Mouse (Mus musculus) mouse embryonic stem cell (cell line): ENCODE data around the gene Mcm3ap.

Source experiments
- in situ Hi-C, 2 experiments: fragments of 300-500 bp; cut with MboI; formaldehyde crosslinking; loops; 1 replicate in 1 of 2; 3 replicates in 1 of 2; pipeline ENCODE4 v1.14.3; 2019 to 2020; ENCODE audit warnings: low sequenced_read_pairs in 2 of 2, low pct_unique_long_range_greater_than_20kb in 1 of 2, mixed read lengths in 1 of 2; ENCODE audit not compliant: unreplicated experiment in 1 of 2

Mcm3ap gene

DNA sequence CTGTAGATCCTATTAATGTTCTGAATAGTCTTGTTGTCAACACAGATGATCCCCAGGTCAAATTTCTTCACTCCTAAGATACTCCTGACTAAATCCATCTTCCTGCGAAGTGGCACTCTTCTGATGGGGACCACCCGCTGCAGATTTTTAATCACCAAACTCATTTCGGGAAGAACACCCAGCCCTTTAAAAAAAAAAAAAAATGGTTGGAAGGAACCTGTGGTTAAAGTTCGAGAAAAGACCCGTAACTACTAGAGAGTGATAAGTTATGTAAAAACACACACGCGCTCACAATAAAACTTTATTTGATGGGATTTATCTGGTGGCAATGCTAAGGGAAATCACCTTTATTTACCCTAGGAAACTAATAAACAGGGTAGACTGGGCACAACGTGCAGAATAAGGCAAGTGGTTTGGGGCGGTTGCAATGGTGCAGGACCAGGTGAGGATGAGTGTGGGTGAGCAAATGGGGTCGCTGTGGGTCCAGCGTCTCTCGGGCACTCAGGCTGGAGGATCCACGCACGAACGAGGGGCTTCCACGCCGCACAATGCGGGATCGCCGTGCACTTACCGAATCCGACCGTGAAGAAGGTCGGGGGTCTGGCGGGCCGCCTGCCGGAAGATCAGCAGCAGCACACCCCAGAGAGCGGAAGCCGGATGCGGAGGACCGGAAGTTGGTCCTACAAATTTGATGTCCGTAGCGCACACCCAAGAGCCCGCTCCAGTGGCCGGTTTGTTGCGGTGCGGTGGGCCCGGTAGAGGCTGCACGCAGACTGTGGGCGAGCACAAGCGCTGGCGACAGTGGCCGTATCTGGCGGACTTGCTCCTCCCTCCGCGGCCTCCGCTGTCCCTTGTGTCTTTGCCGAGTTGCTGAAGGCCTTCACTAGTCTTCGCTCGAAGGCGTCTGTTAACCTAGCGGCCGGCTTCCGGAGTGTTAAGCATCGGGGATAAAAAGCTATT, at the start of gene Mcm3ap, which contains the start of gene Ybey:
Gene Mcm3ap, plus strand, starts transcription at position 725 of the 960 bp plus-strand sequence.
Gene Ybey, minus strand, starts transcription at position 912 of the 960 bp plus-strand sequence.
- in situ Hi-C loops, result no loop called here

GRCm38 (mm10) chr10:76425674-76426073, 43.1 kb upstream of the Mcm3ap start:
- in situ Hi-C loops, result no loop called here

DNA sequence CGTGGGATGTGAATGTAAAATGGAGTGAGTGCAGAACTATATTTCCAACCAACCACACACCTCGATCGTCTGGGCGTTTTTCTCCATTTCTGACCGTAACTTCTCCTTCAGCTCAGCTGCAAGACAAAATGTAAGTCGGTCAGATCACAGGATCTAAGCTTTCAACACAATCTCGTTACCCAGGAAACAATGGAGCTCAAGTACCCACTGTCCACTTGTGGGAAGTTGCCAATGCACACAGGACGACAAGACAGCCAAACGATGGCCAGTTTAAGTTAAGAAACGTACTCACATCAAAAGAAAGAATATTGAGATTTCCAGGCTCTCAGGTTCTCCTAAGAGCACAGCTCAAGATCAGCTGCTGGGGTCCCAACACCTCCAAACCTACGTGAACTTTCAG, 34.8 kb upstream of the Mcm3ap start:
- in situ Hi-C loops, result no loop called here

- in situ Hi-C loops, result no loop called here
Observed at GRCm38 (mm10) chr10:76439107-76439890, 29.4 kb upstream of the Mcm3ap start.

DNA sequence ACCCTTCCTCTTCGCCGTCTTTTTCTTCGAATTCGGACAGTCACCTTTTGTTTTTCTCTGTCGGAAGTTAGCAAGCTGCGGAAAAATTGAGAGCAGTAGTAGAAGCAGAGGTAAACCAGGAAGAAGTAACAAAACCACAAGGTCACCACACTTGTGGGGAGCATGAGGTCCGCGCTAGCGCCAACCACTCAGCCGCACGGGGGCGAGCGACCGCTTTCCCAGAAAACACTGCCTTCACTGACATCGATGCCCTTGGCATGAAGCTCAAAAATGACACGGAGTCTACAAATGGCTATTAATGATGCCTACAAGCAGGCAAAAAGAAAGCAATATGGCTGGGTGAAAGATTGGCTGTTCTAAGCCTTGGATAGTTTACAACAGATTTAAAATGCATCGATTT, 28.4 kb upstream of the Mcm3ap start, which contains the start of gene AC141477.1:
Gene AC141477.1, minus strand, starts transcription at position 164 of the 400 bp plus-strand sequence.
- in situ Hi-C loops, result no loop called here

- in situ Hi-C loops, result no loop called here
Observed at GRCm38 (mm10) chr10:76442178-76443088, 26.3 kb upstream of the Mcm3ap start, which contains the start of gene Pcnt. Pcnt (minus strand) TSS chr10:76442786.

GRCm38 (mm10) chr10:76445996-76446681, 22.6 kb upstream of the Mcm3ap start:
- in situ Hi-C loops, result no loop called here

- in situ Hi-C loops, result no loop called here
Observed at GRCm38 (mm10) chr10:76447406-76448229, 21.1 kb upstream of the Mcm3ap start.

- in situ Hi-C loops, result no loop called here
Observed at GRCm38 (mm10) chr10:76448851-76449250, 19.9 kb upstream of the Mcm3ap start, which contains the start of gene 2610028H24Rik. 2610028H24Rik (plus strand) TSS chr10:76449081.

GRCm38 (mm10) chr10:76455289-76455688, 13.4 kb upstream of the Mcm3ap start:
- in situ Hi-C loops, result no loop called here

DNA sequence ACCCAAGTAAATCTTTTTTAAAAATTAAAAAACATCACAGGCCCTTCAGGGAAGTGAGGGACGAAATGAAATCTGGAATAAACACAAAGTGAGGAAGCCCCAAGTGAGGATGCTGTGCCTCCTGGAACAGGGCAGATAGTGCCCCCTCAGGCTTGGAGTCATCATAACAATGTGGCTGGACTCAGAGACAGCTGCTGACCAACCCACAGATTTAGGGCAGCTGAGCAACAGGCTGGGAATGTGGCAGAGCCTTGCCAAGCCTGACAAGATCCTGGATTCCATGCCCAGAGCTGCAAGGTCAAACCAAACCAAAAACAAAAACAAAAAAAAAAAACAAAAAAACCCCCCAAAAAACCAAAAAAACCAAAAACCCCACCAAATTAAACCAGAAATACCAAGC, 7.5 kb upstream of the Mcm3ap start:
- in situ Hi-C loops, result no loop called here

DNA sequence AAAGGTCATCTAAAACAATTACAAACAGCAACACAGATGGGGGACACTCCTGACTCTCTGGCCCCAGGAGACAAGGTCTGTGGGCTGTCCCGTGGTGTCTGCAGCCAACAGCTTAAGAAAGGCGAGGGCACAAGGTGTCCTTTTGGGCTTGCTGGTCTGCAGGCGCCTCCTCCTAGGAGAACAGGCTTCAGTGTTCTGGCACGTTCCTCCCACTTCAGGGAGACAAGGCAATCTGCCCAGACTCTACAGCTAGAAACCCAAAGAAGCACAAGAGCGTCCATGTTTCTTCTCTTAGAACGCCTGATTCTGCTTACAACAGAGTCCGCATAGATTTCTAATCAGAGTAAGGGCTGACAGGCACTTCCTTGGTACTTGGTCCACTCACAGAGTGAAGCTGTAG, 6.4 kb upstream of the Mcm3ap start:
- in situ Hi-C loops, result no loop called here

DNA sequence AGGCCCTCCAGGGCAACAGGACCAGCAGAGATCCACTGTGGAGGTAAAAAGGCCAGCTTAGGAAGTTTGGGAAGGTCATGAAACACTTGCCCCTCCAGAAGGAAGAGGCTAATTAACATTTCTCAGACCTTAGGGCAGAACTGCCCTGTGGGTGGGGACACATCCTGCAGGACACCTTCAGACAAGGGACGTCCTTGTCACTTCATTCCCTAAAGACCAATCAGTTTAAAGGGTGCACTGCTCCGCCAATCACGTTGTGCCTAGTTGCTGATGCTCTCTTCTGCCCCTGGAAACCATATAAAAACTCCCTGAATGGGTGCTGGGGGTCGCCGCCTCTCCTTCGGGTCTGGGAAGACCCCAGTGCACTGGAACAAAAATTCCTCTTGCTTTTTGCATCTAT, 6.0 kb upstream of the Mcm3ap start:
- in situ Hi-C loops, result no loop called here

DNA sequence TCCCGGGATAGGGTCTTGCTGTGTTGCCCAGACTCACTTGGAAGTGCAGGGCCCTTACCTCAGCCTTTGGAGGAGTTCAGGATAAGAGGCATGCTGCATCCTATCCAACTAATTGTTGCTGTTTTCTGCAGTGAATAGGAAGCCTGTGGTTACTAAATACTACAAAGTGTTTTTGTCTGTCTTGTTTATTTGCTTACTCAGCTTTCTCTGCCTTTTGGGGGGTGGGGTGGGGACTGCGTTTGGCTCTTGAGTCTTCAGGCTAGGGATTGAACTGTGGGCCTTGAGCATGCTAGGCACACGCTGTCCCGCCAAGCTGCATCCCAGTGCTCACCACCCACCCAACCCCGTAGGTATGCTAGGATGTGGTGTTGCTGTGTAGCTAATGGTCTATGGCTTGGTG, 5.0 kb downstream of the Mcm3ap start:
- in situ Hi-C loops, result no loop called here

DNA sequence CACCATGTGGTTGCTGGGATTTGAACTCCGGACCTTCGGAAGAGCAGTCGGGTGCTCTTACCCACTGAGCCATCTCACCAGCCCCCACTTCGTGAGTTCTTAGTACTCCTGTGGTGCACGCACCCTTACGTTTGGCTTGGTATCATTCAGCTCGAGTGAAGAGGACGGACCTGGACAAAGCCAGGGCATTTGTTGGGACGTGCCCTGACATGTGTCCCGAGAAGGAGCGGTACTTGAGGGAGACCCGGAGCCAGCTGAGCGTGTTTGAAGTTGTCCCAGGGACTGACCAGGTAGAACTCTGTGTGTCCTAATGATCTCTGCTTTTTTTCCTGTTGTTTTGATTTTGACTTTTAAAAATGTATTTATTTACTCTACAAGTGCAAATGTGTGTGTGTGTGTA, 12.1 kb downstream of the Mcm3ap start:
- in situ Hi-C loops, result no loop called here

DNA sequence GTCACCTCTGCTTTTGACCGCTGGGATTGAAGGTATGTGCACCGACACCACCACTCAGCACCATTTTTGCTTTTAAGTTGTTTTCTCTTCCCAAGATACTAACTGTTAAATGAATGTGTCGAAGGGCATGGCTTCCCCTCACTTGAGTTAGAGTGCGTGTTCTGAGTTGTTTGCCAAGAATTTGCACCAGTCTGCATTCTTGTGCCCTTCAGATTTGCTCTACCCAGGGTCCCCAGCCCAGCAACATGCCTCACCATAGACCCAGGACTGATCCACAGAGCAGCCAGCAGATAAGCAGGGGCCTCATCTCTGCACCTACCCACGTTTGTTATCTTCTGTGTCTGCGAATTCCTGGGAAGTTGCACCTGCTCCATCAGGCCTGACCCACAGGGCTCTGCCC, 12.8 kb downstream of the Mcm3ap start:
- in situ Hi-C loops, result no loop called here

DNA sequence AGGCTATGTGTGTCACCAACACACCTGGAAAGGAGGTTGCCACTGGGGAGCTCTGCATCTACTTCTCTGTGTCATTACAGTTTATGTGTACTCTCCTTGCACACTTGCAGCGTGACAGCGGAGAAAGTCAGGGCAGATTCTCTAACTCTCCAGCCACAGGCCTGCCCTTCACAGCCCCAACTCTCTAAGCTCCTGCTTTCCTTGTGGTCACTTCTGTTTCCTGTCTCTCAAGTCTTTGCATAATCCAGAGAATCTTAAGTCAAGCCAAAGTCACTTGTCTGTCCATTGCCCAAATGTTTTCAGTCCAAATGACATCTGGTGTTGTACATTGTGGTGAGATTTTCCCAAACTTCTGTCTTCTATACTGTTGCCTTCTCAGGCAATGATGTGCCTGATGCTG, 17.6 kb downstream of the Mcm3ap start:
- in situ Hi-C loops, result no loop called here
